Mouse (Mus musculus) testis, adult 2 months (tissue): Measurements from ENCODE around the gene Cc2d1a.

Experiments used
- CTCF ChIP-seq: fragments of 200-500 bp; IDR thresholded peaks from 2 replicates; pipeline ENCODE4 v1.5.1; 2012; ENCODE audit warnings: low read depth, mild to moderate bottlenecking, inconsistent platforms, low read length, moderate library complexity; ENCODE audit not compliant: control insufficient read depth, insufficient read depth, insufficient replicate concordance
- POLR2A ChIP-seq: fragments of 200-500 bp; IDR thresholded peaks from 2 replicates; pipeline ENCODE4 v1.6.1; 2012; ENCODE audit warnings: low read depth, mild to moderate bottlenecking, inconsistent platforms, low read length, moderate library complexity; ENCODE audit not compliant: control insufficient read depth

- TF ChIP-seq POLR2A (no peak), CTCF (no peak)
Observed at GRCm38 (mm10) chr8:84188671-84189070, 40.9 kb upstream of the Cc2d1a start.
